ENCODE assay signal across 9 mouse cellular contexts in genomic region chr17:29045741-29046530, GRCm38 (mm10). TPM values are rescaled to one million over a fixed set of nuclear protein-coding genes. Genes with fewer than 3 reads are reported as not detected.
A peak's percentile ranks its signal among the peaks of the same experiment; 100 is the strongest.
DNase-seq lines count a peak whose midpoint lies in the region; ATAC-seq and TF ChIP-seq lines count a peak whose summit lies in the region.
"Had no signal": no experiment of that assay in that cellular context is flagged by ENCODE, and none has a peak within 500 bp of the region (broad histone marks: within the 10 kb centered on the region; RNA-seq: fewer than 3 reads in every experiment).

No protein-coding gene starts in this region.

- H3K4me3 ChIP-seq in heart, adult 2 months, result no peak overlapping the region
- no peak overlapping the region for H3K4me3 ChIP-seq in forebrain, embryonic 16.5 days (replicated peaks; ENCODE audit: low read length)
- no peak overlapping the region for H3K4me3 ChIP-seq in kidney, postnatal 0 days (replicated peaks; ENCODE audit: low read depth, low read length)

- H3K36me3 ChIP-seq in heart, adult 2 months (ENCODE audit: control insufficient read depth, insufficient read depth, low read length), result peaks cover 13% of the 10 kb centered on the region
- H3K36me3 ChIP-seq in forebrain, embryonic 16.5 days (ENCODE audit: control insufficient read depth, insufficient read depth), result peaks cover 27% of the 10 kb centered on the region
- peaks cover 31% of the 10 kb centered on the region for H3K36me3 ChIP-seq in kidney, postnatal 0 days (ENCODE audit: insufficient read depth, low read length)

- 56% methylated on average over 12 of the region's 12 CpGs for WGBS in heart, adult 2 months
- WGBS in forebrain, embryonic 16.5 days, result 57% methylated on average over 12 of the region's 12 CpGs
- WGBS in kidney, postnatal 0 days, result 59% methylated on average over 12 of the region's 12 CpGs

- peak overlapping the region; percentile 17; the same call in 1 of the 2 replicates for H3K27ac ChIP-seq in heart, adult 2 months
- 0 out of 2 replicates have a peak overlapping the region, but pooled peaks have one; percentile 37 for H3K27ac ChIP-seq in forebrain, embryonic 16.5 days (ENCODE audit: low read length)
- H3K27ac ChIP-seq in kidney, postnatal 0 days, result peak overlapping the region; percentile 65; the same call in 1 of the 2 replicates

- no peak for TF ChIP-seq CTCF in heart, adult 2 months (IDR thresholded peaks at IDR 0.05)
- TF ChIP-seq CTCF in kidney, postnatal 0 days (IDR thresholded peaks at IDR 0.05; ENCODE audit: low read depth), result no peak

- H3K4me1 ChIP-seq in heart, adult 2 months (ENCODE audit: control insufficient read depth, insufficient read depth, low read length), result peaks cover 10% of the 10 kb centered on the region
- H3K4me1 ChIP-seq in forebrain, embryonic 16.5 days (replicated peaks; ENCODE audit: control insufficient read depth, insufficient read depth, low read length), result peaks cover 12% of the 10 kb centered on the region; the same call in 1 of the 2 replicates
- peaks cover 5% of the 10 kb centered on the region; the same call in 1 of the 2 replicates for H3K4me1 ChIP-seq in kidney, postnatal 0 days (replicated peaks; ENCODE audit: insufficient read depth, low read length)

- peak; percentile 38; the same call in 1 of the 2 replicates for TF ChIP-seq EP300 in heart, adult 2 months (IDR thresholded peaks at IDR 0.05; ENCODE audit: insufficient read depth, low read depth, low read length)

- no peak overlapping the region for H3K9ac ChIP-seq in heart, adult 2 months (ENCODE audit: low read depth, low read length)
- no peak overlapping the region for H3K9ac ChIP-seq in forebrain, embryonic 16.5 days (replicated peaks; ENCODE audit: low read depth, low read length)
- H3K9ac ChIP-seq in kidney, postnatal 0 days (ENCODE audit: low read depth, low read length), result no peak overlapping the region

- no peak for TF ChIP-seq POLR2A in heart, adult 2 months (IDR thresholded peaks at IDR 0.05; ENCODE audit: insufficient read depth, low read depth, low read length)

- no peaks in the 10 kb centered on the region for H3K27me3 ChIP-seq in heart, adult 2 months (ENCODE audit: control insufficient read depth, insufficient read depth, low read length)
- H3K27me3 ChIP-seq in forebrain, embryonic 16.5 days (replicated peaks; ENCODE audit: control insufficient read depth, insufficient read depth, low read length), result no peaks in the 10 kb centered on the region
- no peaks in the 10 kb centered on the region for H3K27me3 ChIP-seq in kidney, postnatal 0 days (ENCODE audit: insufficient read depth, low read length)
- H3K27me3 ChIP-seq: Patski had no signal

- H3K9me3 ChIP-seq in forebrain, embryonic 16.5 days (ENCODE audit: control insufficient read depth, low read length), result no peaks in the 10 kb centered on the region
- no peaks in the 10 kb centered on the region for H3K9me3 ChIP-seq in kidney, postnatal 0 days (replicated peaks; ENCODE audit: low read length)

- peak; percentile 53 for DNase-seq in heart, adult 2 months
- no peak for DNase-seq in heart, postnatal 25 days (ENCODE audit: low spot score)
- DNase-seq in adrenal gland, postnatal 14 days, result peak; percentile 68
- DNase-seq in kidney, postnatal 0 days (ENCODE audit: low spot score), result no peak
- DNase-seq in left cerebral cortex, adult 8-10 months (ENCODE audit: low spot score in 2 of 2), result no peak
- DNase-seq in layer of hippocampus, adult 9-10 months (ENCODE audit: low spot score), result no peak

- no peaks in the 10 kb centered on the region for H3K79me2 ChIP-seq in heart, adult 2 months (replicated peaks; ENCODE audit: control insufficient read depth, insufficient read depth, low read length)

- H3K4me2 ChIP-seq in forebrain, embryonic 16.5 days (ENCODE audit: low read length), result no peak overlapping the region
- no peak overlapping the region for H3K4me2 ChIP-seq in kidney, postnatal 0 days (ENCODE audit: low read length)

- peak; percentile 21 for ATAC-seq in forebrain, embryonic 16.5 days
- peak; percentile 58 for ATAC-seq in kidney, postnatal 0 days (replicated peaks; ENCODE audit: low FRiP score, low read depth)
- peak; percentile 48 for ATAC-seq in megakaryocyte progenitor cell, adult 5-6 weeks (replicated peaks; ENCODE audit: poor library complexity)
- ATAC-seq: Patski had no signal

- intact Hi-C loops in heart, adult 2 months (cut with DNase I), result no loop called here
- intact Hi-C loops in heart, postnatal 25 days (cut with DNase I), result no loop called here

RNA-seq across cellular contexts. Expression of gene Srsf3, which starts 13.5 kb away (rescaled TPM):
- 10 to 100 TPM; 64.5 to 84.9 TPM for total RNA-seq in heart, adult 2 months (2021)
- 84.5 and 104 TPM in 2 replicates for polyA plus RNA-seq in heart, adult 2 months (2012; rRNA removed)
- 10 to 100 TPM; 68.9 to 75.4 TPM for total RNA-seq in heart, postnatal 25 days (2021)
- 167 and 224 TPM in 2 replicates for total RNA-seq in adrenal gland, postnatal 14 days (2021)
- 571 and 653 TPM in 2 replicates for polyA plus RNA-seq in forebrain, embryonic 16.5 days (2015; fragmentation: Nextera tagmentation; extraction: Ambion mirVana)
- polyA plus RNA-seq in kidney, postnatal 0 days (2015; fragmentation: Nextera tagmentation; extraction: Ambion mirVana), result 456 and 496 TPM in 2 replicates
- total RNA-seq in megakaryocyte progenitor cell, adult 5-6 weeks (2015), result 486 and 506 TPM in 2 replicates
- 767 and 797 TPM in 2 replicates for total RNA-seq in megakaryocyte progenitor cell, adult 5-6 weeks (2017)
- total RNA-seq in left cerebral cortex, adult 8-10 months (2022), result 100 to 1,000 TPM; 101 to 142 (median 115) TPM

RNA-seq across cellular contexts. Expression of gene Stk38, which starts 38.1 kb away (rescaled TPM):
- 10 to 100 TPM; 29.5 to 32.5 TPM for total RNA-seq in heart, adult 2 months (2021)
- 41.6 and 50.5 TPM in 2 replicates for polyA plus RNA-seq in heart, adult 2 months (2012; rRNA removed)
- total RNA-seq in heart, postnatal 25 days (2021), result 10 to 100 TPM; 32.8 to 38.2 TPM
- 55.0 and 73.5 TPM in 2 replicates for total RNA-seq in adrenal gland, postnatal 14 days (2021)
- 129 and 136 TPM in 2 replicates for polyA plus RNA-seq in forebrain, embryonic 16.5 days (2015; fragmentation: Nextera tagmentation; extraction: Ambion mirVana)
- polyA plus RNA-seq in kidney, postnatal 0 days (2015; fragmentation: Nextera tagmentation; extraction: Ambion mirVana), result 58.8 and 66.9 TPM in 2 replicates
- 84.6 and 97.1 TPM in 2 replicates for total RNA-seq in megakaryocyte progenitor cell, adult 5-6 weeks (2015)
- 50.8 and 85.5 TPM in 2 replicates for total RNA-seq in megakaryocyte progenitor cell, adult 5-6 weeks (2017)
- total RNA-seq in left cerebral cortex, adult 8-10 months (2022), result 10 to 100 TPM; 46.7 to 54.7 (median 48.4) TPM

RNA-seq across cellular contexts. Expression of gene Cdkn1a, which starts 44.8 kb away (rescaled TPM):
- 100 to 1,000 TPM in 1 of 2 experiments, 10 to 100 TPM in 1; 56.4 to 156 TPM for total RNA-seq in heart, adult 2 months (2021)
- polyA plus RNA-seq in heart, adult 2 months (2012; rRNA removed), result 30.4 and 37.3 TPM in 2 replicates
- 100 to 1,000 TPM in 1 of 2 experiments, 10 to 100 TPM in 1; 30.1 to 102 TPM for total RNA-seq in heart, postnatal 25 days (2021)
- 126 and 202 TPM in 2 replicates for total RNA-seq in adrenal gland, postnatal 14 days (2021)
- 37.9 and 52.0 TPM in 2 replicates for polyA plus RNA-seq in forebrain, embryonic 16.5 days (2015; fragmentation: Nextera tagmentation; extraction: Ambion mirVana)
- 125 and 136 TPM in 2 replicates for polyA plus RNA-seq in kidney, postnatal 0 days (2015; fragmentation: Nextera tagmentation; extraction: Ambion mirVana)
- total RNA-seq in megakaryocyte progenitor cell, adult 5-6 weeks (2015), result 7.8 and 11.4 TPM in 2 replicates
- 1.3 and 3.6 TPM in 2 replicates for total RNA-seq in megakaryocyte progenitor cell, adult 5-6 weeks (2017)
- 10 to 100 TPM; 18.9 to 27.0 (median 19.5) TPM for total RNA-seq in left cerebral cortex, adult 8-10 months (2022)

Comparison
In these comparisons a context has a peak if more than half of its experiments do, and no peak if none do; other contexts are left out.
1. DNase-seq: peak in heart, adult 2 months (2 of 2) and adrenal gland, postnatal 14 days (single experiment); none in heart, postnatal 25 days (single experiment), kidney, postnatal 0 days (single experiment), left cerebral cortex, adult 8-10 months (0 of 2) and layer of hippocampus, adult 9-10 months (single experiment).
2. Peak in every context shown above with its lines, with median percentiles within 50 percentile points of each other: H3K27ac ChIP-seq and ATAC-seq.